Mouse (Mus musculus) midbrain, embryonic 11.5 days (tissue): ENCODE results near the gene Csnk2b. TPM values are rescaled to one million over a fixed set of nuclear protein-coding genes. Genes with fewer than 3 reads are reported as not detected.

Experiments
- ATAC-seq: fragments of 200-750 bp; cut with Nextera tagmentation; 2 replicates; pipeline ENCODE4 v1.8.0; 2017; ENCODE audit warnings: moderate TSS enrichment, moderate library complexity; ENCODE audit not compliant: low FRiP score
- DNase-seq: peaks from one replicate; pipeline ENCODE4 v3.0.0; 2015; ENCODE audit warnings: low spot score; ENCODE audit errors: missing footprints
- H3K27ac ChIP-seq: fragments of 300-500 bp; sonication (generic); 2 replicates; pipeline ENCODE4 v1.5.1; 2014; ENCODE audit warnings: low read depth, low read length
- H3K27me3 ChIP-seq: fragments of 300-500 bp; sonication (generic); 2 replicates; pipeline ENCODE4 v1.6.1; 2014; ENCODE audit warnings: mild to moderate bottlenecking, low read length, moderate library complexity, mixed read lengths; ENCODE audit not compliant: control insufficient read depth, insufficient read depth
- H3K36me3 ChIP-seq: fragments of 300-500 bp; sonication (generic); 2 replicates; pipeline ENCODE4 v1.6.1; 2014; ENCODE audit warnings: mild to moderate bottlenecking, low read length, moderate library complexity, mixed read lengths; ENCODE audit not compliant: control insufficient read depth, insufficient read depth
- H3K4me1 ChIP-seq: fragments of 300-500 bp; sonication (generic); 2 replicates; pipeline ENCODE4 v1.6.1; 2014; ENCODE audit warnings: low read length; ENCODE audit not compliant: control insufficient read depth, insufficient read depth
- H3K4me2 ChIP-seq: fragments of 300-500 bp; sonication (generic); 2 replicates; pipeline ENCODE4 v1.6.1; 2014; ENCODE audit warnings: mild to moderate bottlenecking, moderate library complexity
- H3K4me3 ChIP-seq: fragments of 300-500 bp; sonication (generic); 2 replicates; pipeline ENCODE4 v1.5.1; 2014; ENCODE audit warnings: low read depth, low read length
- H3K9ac ChIP-seq: fragments of 300-500 bp; sonication (generic); 2 replicates; pipeline ENCODE4 v1.6.1; 2014; ENCODE audit warnings: low read length
- H3K9me3 ChIP-seq: fragments of 300-500 bp; sonication (generic); 2 replicates; pipeline ENCODE4 v1.6.1; 2016; ENCODE audit warnings: low read length; ENCODE audit not compliant: control insufficient read depth
- WGBS: fragments of 180-500 bp; shearing (Covaris S2); extraction: QIAGEN DNeasy Blood & Tissue Kit; methylation state at CpG from one replicate; pipeline ENCODE4 v1.1.7; 2014; 5-methylcytosine and 5-hydroxymethylcytosine counted together
- polyA plus RNA-seq: library from polyadenylated mRNA; unstranded; fragments of >200 nt; fragmentation: Nextera tagmentation; extraction: Ambion mirVana; gene quantifications from 2 replicates; pipeline ENCODE4 v1.2.1, GENCODE M21; 2014

The Csnk2b gene
- polyA plus RNA-seq, 1 experiment from 2014 or later, result 293 TPM

DNA sequence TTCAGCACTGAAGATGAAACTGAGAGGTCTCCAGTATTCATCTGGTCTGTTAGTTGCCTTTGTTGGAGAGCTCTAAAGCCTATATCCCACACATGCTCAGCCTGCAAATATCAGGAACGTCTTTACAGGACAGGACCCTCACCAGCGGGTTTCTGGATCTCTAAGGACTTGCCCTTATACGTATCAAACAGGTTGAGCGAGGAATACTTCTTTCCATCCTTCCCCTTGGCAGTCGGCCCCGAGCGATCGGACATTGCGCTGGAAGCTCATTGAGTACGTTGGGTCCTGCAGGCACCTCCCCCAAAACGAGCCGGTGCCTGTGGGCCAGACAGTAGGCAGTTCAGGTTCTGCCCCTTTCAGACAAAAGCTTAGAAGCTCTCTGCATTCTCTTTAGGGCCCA is 40.9 kb upstream of the Csnk2b start:
- H3K9ac ChIP-seq, result peak overlapping the region; percentile 100
- peaks cover 19% of the 10 kb centered on the region for H3K4me1 ChIP-seq
- peak overlapping the region; percentile 97 for H3K4me2 ChIP-seq
- peaks cover 40% of the 10 kb centered on the region for H3K36me3 ChIP-seq
- 67% methylated on average over 12 of the region's 12 CpGs for WGBS
- H3K9me3 ChIP-seq, result no peaks in the 10 kb centered on the region
- ATAC-seq (no peak), DNase-seq (no peak)
- no peaks in the 10 kb centered on the region for H3K27me3 ChIP-seq
- no peak overlapping the region for H3K27ac ChIP-seq
- H3K4me3 ChIP-seq, result peak overlapping the region; percentile 100

DNA sequence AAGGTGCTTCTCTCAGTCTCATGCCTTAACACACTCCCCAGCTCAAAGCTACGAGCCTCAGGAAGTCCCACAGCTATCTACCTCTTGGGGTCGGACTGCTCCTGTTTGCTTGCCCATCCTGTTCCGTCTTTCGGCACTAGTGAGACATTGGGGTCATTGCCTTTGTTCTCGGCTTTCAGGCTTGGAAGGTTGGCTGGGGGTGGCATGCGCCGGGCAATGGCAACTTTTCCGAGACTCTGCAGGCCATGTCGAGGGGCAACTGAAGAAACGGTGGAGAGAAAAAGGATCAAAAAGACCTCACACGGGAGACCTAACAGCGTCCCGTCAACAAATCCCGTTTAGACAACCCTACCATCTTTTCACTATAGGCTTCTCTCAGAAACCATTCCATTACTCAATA is 40.3 kb upstream of the Csnk2b start:
- Histone ChIP-seq H3K4me3 (peak overlapping the region; percentile 100; the same call in 1 of the 2 replicates), H3K4me2 (peak overlapping the region; percentile 97; the same call in 1 of the 2 replicates), H3K4me1 (peaks cover 19% of the 10 kb centered on the region), H3K27me3 (no peaks in the 10 kb centered on the region), H3K9me3 (no peaks in the 10 kb centered on the region), H3K36me3 (peaks cover 46% of the 10 kb centered on the region), H3K27ac (no peak overlapping the region), H3K9ac (peak overlapping the region; percentile 100; the same call in 1 of the 2 replicates)
- WGBS, result 80% methylated on average over 14 of the region's 14 CpGs
- ATAC-seq (no peak), DNase-seq (no peak)

DNA sequence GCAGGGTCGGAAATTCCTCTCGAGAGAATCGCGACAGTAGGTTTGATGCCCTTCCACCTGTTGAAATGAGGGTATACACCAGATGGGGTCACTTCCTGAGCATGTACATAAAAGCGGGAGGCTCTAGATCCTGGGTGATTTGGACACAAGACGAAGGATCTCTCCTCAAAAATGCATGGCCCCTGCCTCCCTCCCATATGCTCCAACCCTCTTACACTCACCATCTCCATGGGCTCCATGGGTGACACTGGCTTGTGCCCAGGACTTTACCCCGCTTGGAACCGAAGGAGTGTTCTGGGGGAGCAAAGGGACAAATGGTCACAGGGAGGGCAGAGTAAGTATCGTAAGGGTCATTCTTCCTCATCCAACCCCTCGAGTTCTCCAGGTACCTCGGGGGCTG is 39.6 kb upstream of the Csnk2b start:
- Histone ChIP-seq H3K27me3 (no peaks in the 10 kb centered on the region), H3K4me2 (no peak overlapping the region), H3K36me3 (peaks cover 52% of the 10 kb centered on the region), H3K27ac (no peak overlapping the region), H3K9me3 (no peaks in the 10 kb centered on the region), H3K4me1 (peaks cover 19% of the 10 kb centered on the region), H3K4me3 (no peak overlapping the region), H3K9ac (no peak overlapping the region)
- ATAC-seq (no peak), DNase-seq (no peak)
- 86% methylated on average over 11 of the region's 11 CpGs for WGBS

DNA sequence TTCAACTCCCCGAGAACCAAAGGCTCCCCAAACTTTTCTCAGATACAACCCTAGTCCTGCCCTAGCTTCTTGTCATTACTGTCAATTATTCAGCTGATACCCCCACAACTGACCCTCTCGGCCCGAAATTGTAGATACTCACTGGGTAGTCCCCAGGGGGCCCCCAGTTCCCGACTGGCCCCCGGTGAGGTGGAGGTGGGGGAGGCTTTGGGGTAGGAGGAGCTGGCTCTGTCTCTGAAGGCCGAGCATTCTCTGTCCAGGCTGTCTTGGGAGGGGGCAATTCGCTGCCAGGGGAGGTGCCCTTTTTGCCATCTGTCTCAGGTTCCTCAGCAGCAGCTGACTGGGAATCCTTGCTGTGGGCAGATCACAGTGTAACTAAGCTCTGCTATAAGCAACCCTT is 37.8 kb upstream of the Csnk2b start:
- Histone ChIP-seq H3K9me3 (no peaks in the 10 kb centered on the region), H3K27ac (no peak overlapping the region), H3K4me1 (peaks cover 13% of the 10 kb centered on the region), H3K36me3 (peaks cover 66% of the 10 kb centered on the region), H3K27me3 (no peaks in the 10 kb centered on the region), H3K4me3 (no peak overlapping the region), H3K9ac (no peak overlapping the region), H3K4me2 (no peak overlapping the region)
- 90% methylated on average over 7 of the region's 7 CpGs for WGBS
- DNase-seq (no peak), ATAC-seq (no peak)

DNA sequence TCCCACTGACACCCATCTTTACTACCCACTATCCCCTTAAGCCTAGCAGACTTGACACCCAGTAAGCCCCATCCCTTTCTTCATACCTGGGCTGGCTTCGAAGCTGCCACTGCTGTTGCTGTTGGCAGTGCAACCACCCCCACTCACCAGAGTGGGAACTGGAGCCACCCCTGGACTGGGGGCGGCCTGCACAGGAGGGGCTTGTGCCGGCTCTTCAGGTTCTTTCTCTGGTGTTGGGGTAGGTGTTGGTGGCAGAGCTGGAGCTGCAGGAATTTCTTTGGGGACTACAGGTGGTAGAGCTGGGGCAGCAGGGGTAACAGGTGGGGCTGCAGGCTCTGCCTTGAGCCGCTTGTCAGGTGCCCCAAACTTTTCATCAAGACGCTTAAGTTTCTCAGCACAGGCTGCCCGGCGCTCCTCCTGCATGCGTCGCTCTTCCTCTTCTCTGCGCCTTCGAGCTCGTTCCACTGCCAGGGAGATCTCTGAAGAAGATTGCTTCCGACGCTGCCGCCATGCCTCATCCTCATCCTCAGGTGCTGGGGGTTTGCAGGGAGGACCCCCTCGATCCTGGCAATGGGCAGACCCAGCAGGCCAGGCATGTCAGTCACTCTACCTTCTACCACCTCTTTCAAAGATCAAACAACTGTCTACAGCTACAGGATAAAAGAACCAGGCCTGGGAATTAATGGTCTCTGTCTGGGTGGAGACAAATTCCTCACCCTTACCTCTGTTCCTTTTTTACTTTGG is 37.2 kb upstream of the Csnk2b start:
- Histone ChIP-seq H3K36me3 (peaks cover 72% of the 10 kb centered on the region), H3K4me1 (peaks cover 13% of the 10 kb centered on the region), H3K9ac (no peak overlapping the region), H3K9me3 (no peaks in the 10 kb centered on the region), H3K4me2 (no peak overlapping the region), H3K27me3 (no peaks in the 10 kb centered on the region), H3K4me3 (no peak overlapping the region), H3K27ac (no peak overlapping the region)
- ATAC-seq, result no peak
- DNase-seq, result no peak
- 96% methylated on average over 16 of the region's 16 CpGs for WGBS

DNA sequence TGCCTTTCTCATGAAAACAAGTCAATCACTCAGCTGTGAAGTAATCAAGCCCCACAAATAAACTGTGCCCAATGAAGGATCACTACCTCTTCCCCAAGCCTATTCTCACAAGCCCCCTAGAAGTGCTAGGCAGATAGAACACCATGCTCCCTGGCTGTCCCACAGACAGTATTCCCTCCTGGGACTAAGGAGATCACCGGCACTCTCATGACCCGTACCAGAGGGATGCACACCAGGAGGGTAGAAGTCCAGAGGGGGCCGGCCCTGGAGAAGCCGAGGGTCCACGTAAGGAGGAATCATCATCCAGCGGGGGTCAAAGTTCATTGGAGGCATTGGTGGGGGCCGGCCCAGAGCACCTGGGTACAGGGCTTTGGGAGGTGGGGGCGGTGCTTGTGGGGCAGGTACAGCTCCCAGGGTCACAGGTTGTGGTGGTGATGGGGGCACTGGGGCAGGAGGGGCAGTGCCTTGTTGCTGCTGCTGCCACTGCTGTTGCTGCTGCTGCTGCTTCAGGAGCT is 35.9 kb upstream of the Csnk2b start:
- no peak overlapping the region for H3K4me2 ChIP-seq
- 97% methylated on average over 8 of the region's 8 CpGs for WGBS
- no peak overlapping the region for H3K4me3 ChIP-seq
- ATAC-seq (no peak), DNase-seq (no peak)
- no peak overlapping the region for H3K27ac ChIP-seq
- peaks cover 7% of the 10 kb centered on the region for H3K4me1 ChIP-seq
- H3K9me3 ChIP-seq, result no peaks in the 10 kb centered on the region
- H3K9ac ChIP-seq, result no peak overlapping the region
- H3K27me3 ChIP-seq, result no peaks in the 10 kb centered on the region
- H3K36me3 ChIP-seq, result peaks cover 85% of the 10 kb centered on the region

DNA sequence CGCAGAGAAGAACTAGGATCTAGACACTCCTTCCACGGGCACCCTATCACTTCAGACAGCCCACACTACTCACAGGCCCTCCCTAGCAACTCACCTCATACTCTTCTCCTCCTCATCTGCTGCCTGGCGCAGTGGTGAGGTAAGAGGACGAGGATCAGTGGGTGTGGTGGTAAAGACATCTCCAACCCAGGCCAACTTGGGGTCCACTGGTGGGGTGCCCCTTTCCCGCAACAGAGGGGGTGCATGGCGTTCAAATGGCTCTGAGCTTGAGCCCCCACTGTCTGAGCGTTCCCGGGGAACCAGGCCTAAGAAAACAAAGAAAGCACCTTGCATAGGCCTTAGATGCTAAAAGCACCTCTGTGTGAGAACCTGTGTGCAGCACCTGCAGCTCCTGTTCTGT is 35.4 kb upstream of the Csnk2b start:
- DNase-seq (no peak), ATAC-seq (no peak)
- H3K27ac ChIP-seq, result no peak overlapping the region
- H3K4me2 ChIP-seq, result no peak overlapping the region
- H3K4me3 ChIP-seq, result no peak overlapping the region
- WGBS, result 94% methylated on average over 8 of the region's 8 CpGs
- H3K9me3 ChIP-seq, result no peaks in the 10 kb centered on the region
- peaks cover 89% of the 10 kb centered on the region for H3K36me3 ChIP-seq
- no peaks in the 10 kb centered on the region for H3K27me3 ChIP-seq
- peaks cover 4% of the 10 kb centered on the region; the same call in 1 of the 2 replicates for H3K4me1 ChIP-seq
- H3K9ac ChIP-seq, result no peak overlapping the region

DNA sequence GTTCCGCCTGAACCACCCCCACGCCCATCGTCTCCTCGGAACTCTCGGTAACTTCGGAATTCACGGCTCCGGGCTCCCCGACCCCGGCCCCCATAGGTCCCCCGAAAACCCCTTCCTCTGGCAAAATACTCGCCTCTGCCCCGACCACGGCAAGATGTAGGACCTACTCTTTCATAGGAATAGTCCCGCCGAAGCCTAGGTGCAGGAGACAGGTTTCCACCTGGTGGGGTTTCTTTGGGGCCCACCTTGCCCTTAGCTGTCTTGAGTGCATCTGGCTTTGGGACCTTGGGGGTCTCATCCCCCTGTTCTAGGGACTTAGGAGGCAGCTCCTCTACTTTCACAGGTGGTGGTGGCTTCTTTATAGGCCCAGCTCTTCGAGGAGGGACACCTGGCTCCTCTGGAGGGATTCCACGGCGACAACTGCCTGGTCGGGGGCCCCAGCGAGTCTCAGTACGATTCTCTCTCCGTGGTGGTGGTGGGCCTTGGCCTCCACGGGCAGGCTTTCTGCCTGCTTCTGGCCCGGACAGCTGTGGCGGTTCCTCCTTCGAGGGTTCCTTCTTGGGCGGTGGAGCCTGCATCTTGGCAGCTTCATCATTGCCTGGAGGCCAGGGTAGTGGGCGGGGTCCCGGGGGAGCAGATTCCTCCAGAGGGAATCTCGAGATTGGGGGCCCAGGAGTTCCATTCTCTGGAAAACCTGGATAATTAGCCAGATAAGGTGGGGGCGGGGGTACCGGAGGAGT is 34.8 kb upstream of the Csnk2b start:
- DNase-seq (no peak), ATAC-seq (no peak)
- H3K4me3 ChIP-seq, result no peak overlapping the region
- WGBS, result 93% methylated on average over 33 of the region's 33 CpGs
- no peak overlapping the region for H3K27ac ChIP-seq
- peaks cover 2% of the 10 kb centered on the region; the same call in 1 of the 2 replicates for H3K4me1 ChIP-seq
- H3K9me3 ChIP-seq, result no peaks in the 10 kb centered on the region
- H3K9ac ChIP-seq, result no peak overlapping the region
- no peaks in the 10 kb centered on the region for H3K27me3 ChIP-seq
- peaks cover 88% of the 10 kb centered on the region for H3K36me3 ChIP-seq
- no peak overlapping the region for H3K4me2 ChIP-seq

DNA sequence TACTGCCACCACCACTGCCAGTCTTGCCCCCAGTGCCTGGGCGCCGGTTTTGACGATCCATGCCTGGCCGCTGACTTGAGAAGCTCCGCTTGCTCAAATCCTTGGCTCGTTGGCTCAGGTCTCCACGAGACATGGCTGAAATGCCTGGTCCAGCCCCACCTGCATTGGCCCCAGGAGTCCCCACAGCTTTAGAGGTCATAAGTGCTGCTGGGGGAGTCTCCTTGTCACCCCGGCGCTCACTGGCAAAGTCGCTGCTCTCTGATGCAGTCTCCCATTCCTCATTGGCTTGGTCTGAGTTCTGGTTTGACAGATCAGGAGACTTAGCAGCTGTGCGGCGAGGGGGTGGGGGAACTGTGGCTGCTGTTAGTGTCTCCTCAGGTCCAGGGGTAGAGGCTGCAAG is 33.6 kb upstream of the Csnk2b start:
- no peak for DNase-seq
- ATAC-seq, result no peak
- Histone ChIP-seq H3K27me3 (no peaks in the 10 kb centered on the region), H3K36me3 (peaks cover 83% of the 10 kb centered on the region), H3K27ac (no peak overlapping the region), H3K9ac (no peak overlapping the region), H3K4me2 (no peak overlapping the region), H3K4me3 (no peak overlapping the region), H3K9me3 (no peaks in the 10 kb centered on the region), H3K4me1 (no peaks in the 10 kb centered on the region)
- whole genome bisulfite sequencing, result 96% methylated on average over 12 of the region's 12 CpGs
